Mouse (Mus musculus) neutrophil, adult 5-6 weeks (primary cell): Measurements from ENCODE around the gene Agpat3. TPM values are rescaled to one million over a fixed set of nuclear protein-coding genes. Genes with fewer than 3 reads are reported as not detected.
"Not testable (repeated sequence)": the region's sequence is repeated elsewhere in the genome, so short reads cannot be mapped to it uniquely, and the experiment has no call there.

ENCODE experiments used
- ATAC-seq: fragments of 151-379, 151-347 bp; 2 replicates; pipeline ENCODE4 v1.8.0; 2017; ENCODE audit warnings: mild to moderate bottlenecking, moderate TSS enrichment; ENCODE audit not compliant: insufficient number of reproducible peaks, poor library complexity, low FRiP score, severe bottlenecking; ENCODE audit errors: extremely low read depth
- total RNA-seq: library from RNA; stranded (forward); fragments of 200-1000 nt; gene quantifications from 2 replicates; pipeline ENCODE4 v1.2.3, GENCODE M21; 2017

Agpat3 gene
- total RNA-seq, 1 experiment from 2014 or later = 34.6 TPM

DNA sequence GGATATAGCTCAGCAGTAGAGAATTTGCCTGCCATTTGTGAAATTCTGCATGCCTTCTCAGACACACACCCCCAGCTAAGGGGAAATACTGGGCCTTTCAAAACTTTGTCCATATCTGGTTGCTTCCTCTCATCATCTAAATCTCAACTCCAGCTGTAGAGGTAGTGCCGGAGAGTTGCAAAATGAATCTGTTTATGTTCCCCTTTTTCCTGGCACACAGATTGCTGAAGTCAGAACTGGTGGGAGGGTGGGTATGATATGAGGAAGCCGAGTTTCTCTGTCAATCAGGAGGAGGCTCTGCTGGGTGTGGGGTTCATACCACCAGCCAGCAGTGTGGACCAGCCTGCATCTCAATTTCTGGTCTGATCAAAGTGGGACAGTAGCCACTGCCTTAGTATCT is 11.8 kb upstream of the Agpat3 start:
- ATAC-seq = peak; percentile 67

DNA sequence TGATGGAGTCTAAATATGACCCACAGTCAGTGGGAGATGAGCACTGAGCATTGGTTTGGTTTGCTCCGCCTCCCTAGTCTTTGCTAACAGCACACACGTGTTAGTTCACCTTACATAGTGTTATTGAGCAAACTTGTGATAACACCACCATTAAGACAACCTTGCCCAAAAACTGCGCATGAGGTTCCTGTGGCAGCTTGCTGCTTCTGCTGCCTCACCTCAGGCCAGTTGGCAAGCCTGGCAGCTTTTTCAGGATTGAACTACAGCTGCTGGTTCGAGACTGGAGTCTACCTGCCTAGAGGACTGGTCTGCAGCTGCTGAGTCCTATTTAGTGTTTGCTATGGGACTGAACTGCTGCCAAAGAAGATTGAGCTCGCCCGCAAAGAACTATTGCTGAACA is 11.1 kb upstream of the Agpat3 start:
- no peak for ATAC-seq

DNA sequence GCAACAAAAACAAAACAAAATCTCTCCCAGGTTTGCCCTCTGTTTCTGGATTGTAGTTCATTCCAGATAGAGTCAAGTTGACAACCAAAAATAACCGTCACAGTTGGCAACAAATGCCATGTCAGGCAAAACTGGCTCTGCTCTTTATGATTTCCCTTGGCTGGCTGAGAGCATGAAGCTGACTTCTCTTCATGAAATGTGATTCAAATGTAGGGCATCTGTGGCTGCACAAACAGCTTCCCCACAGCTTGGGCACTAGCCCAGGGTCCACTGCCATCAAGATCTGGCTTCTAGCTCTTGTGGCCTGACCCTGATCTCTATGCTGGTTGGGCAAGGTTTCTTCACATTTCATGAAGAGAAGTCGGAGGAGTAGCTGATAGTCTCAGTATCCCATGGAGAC is 9.7 kb upstream of the Agpat3 start:
- ATAC-seq = no peak

- ATAC-seq = no peak
These were observed 8.0 kb upstream of the Agpat3 start for GRCm38 (mm10) chr10:78360290-78360711.

DNA sequence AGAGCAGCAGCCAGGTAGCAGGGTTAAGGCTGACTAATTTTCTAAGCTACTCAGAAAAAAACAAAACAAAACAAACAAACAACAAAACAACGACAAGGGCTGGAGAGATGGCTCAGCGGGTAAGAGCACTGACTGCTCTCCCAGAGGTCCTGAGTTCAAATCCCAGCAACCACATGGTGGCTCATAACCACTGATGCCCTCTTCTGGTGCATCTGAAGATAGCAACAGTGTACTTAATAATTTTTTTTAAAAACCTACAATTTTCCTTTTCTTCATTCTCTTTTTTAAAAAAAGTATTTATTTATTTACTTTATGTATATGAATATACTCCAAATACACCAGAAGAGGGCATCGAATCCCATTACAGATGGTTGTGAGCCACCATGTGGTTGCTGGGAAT is 6.7 kb upstream of the Agpat3 start:
- ATAC-seq = not testable (repeated sequence)

DNA sequence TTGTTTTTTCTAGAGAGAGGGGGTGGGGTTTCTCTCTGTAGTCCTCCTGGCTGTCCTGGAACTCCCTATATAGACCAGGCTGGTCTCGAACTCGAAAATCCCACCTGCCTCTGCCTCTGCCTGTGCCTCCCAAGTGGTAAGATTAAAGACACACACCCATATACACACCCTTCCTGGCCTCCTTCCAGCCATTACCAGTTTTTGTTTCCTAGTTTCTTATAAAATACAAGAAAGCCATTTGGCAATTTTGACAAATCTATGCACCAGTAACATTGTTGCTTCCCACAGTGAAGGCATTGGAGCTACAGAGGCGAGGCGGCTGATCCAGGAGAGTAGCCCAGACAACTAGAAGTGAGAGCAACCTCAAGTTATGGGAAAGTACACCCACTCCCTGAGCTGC is 6.0 kb upstream of the Agpat3 start:
- ATAC-seq = no peak

- no peak for ATAC-seq
These were observed 5.5 kb upstream of the Agpat3 start for GRCm38 (mm10) chr10:78357742-78358141.

GRCm38 (mm10) chr10:78355931-78356593 is 3.8 kb upstream of the Agpat3 start:
- no peak for ATAC-seq

DNA sequence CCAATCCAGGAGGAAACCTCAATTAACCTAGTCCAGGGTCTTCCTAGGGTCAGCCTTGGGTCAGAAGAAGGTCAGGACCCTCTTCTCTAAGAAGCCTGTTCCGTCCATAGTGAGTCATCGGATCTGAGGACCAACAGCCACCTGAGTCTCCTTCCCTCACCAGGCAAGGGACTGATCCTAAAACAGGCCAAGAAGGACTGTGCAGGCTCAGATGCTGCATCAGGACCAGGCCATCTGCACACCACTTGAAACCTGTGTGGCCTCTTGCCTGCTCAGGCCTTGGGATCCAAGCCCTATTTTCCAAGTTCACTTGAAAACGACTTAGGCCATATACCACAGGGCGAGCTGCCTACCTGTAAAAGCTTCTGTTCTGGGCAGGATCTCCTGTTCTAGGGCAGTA is 907 bp upstream of the Agpat3 start:
- no peak for ATAC-seq

- no peak for ATAC-seq
These were observed 359 bp upstream of the Agpat3 start for GRCm38 (mm10) chr10:78352666-78353030.

GRCm38 (mm10) chr10:78351564-78351886 is 764 bp downstream of the Agpat3 start:
- no peak for ATAC-seq

DNA sequence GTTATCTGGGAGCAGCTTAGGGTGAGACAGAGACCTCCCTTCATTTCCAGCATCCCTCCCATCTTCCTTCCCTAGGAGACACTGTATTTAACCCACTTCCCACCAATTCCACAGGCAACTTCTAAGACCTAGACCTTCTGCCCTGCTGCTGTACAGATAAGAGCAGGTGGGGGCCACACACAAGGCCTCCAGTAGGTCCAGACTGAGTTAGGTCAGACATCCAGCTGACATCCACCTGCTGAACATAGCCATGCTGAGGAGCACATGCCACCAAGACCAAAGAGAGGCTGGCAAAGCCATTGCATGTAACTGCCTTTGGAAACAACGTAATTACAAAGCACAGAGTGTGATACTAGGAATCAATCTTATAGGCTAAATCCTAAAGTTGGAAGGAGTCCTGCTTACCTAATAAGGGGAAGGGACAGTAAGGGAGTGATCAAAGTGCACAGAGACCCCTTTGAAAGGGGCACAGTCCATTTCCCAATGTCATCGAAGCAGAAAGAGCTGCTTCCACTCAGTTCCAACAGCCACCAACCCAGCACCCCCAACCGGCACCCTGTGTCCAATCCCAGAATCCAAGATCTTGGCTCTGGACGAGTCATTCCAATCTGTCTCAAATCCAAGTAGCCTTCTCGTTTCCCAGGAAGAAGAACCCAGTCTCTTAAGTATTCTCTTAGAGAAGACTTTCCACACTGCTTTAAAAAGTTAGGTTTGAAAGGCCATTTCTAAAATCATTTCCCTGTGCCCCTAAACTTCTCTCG is 1.3 kb downstream of the Agpat3 start:
- ATAC-seq = no peak

DNA sequence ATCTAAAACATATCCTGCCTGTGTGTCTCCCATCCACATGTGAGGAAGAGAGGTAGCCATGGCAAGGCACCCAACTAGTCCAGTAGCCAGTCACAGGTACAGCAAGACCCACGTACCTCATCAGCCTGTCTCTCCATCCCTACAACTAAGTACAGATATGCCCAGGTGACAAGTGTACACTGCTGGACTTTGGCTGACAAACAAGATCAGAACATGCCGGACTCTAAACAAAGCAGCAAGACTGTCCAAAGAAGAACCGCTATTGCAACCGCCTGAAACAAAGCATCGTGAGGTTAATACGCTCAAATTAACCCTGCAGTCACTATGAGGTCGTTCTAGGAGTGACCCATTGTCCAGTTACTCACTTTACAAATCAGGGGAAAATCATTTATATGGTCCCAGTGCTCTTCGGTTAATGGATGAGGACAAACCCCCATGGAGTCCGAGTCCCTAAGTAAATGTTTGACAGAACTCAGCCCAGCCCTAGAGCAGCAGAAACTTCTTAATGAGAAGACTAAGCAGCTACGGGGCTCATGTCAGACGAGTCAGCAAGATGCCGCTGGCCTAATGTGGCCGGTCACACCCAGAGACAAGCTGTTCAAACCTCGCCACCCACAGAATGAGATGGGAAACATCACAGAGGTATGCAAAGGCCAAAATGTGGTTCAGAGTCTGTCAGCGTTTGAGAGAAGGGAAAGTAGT is 2.7 kb downstream of the Agpat3 start:
- no peak for ATAC-seq

- no peak for ATAC-seq
These were observed 4.1 kb downstream of the Agpat3 start for GRCm38 (mm10) chr10:78348211-78348610.

GRCm38 (mm10) chr10:78347486-78347885 is 4.8 kb downstream of the Agpat3 start:
- ATAC-seq = no peak

DNA sequence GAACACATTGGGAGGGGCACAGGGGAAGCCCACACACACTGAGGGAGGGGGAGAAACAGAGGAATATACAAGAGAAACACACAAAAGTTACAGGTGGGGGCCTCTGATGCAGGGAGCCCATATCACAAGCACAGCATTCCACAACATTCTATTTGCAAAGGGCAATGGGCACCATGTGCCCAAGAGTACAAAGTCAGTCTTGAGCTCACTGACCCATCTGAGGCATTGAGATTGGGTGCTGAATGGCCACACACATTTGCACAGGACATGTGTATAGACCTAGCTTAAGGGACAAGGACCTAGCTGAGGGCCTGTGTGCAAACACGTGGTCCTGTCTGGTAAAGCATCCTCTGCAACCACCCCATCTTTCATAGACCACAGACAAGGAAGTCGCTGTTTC is 6.8 kb downstream of the Agpat3 start:
- ATAC-seq = no peak

DNA sequence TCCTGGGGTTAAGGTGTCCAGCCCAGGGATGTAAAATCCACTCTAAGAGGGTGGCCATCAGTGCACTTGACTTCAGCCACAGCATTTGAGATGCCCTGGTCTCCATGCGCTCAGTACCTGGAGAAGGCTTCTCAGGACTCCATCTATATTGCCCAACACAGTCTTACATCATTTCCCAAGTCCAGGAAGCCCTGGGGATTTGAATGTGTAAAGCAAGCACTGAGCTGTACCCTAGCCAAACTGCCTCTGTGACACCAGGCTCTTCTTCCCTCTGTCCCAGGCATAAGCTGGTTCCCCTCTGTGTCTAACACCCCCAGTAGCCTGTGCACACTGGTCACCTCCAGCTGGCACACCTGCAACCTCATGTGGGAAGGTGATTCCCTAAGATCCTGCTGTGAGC is 10.2 kb downstream of the Agpat3 start:
- no peak for ATAC-seq

GRCm38 (mm10) chr10:78338180-78338579 is 14.1 kb downstream of the Agpat3 start:
- ATAC-seq = no peak

- ATAC-seq = no peak
These were observed 17.2 kb downstream of the Agpat3 start for GRCm38 (mm10) chr10:78334923-78335561.

- ATAC-seq = no peak
These were observed 20.7 kb downstream of the Agpat3 start for GRCm38 (mm10) chr10:78331577-78331976.
